Mouse (Mus musculus) adipocyte (in vitro differentiated cells): ENCODE data around the gene Gramd1c.
A peak's percentile ranks its signal among the peaks of the same experiment; 100 is the strongest.

Source experiments
- DNase-seq: peaks from one replicate; pipeline ENCODE4 v3.0.0-alpha.2; 2016; ENCODE audit warnings: low spot score

Gramd1c gene

GRCm38 (mm10) chr16:43958038-43958437 is 105.1 kb downstream of the Gramd1c start:
- DNase-seq: no peak

- no peak for DNase-seq
These were observed 108.2 kb downstream of the Gramd1c start for GRCm38 (mm10) chr16:43954913-43955312.

GRCm38 (mm10) chr16:43951591-43951990 is 111.6 kb downstream of the Gramd1c start:
- no peak for DNase-seq

GRCm38 (mm10) chr16:43945869-43946268 is 117.3 kb downstream of the Gramd1c start:
- DNase-seq: peak; percentile 4

GRCm38 (mm10) chr16:43945351-43945750 is 117.8 kb downstream of the Gramd1c start:
- DNase-seq: no peak

GRCm38 (mm10) chr16:43940846-43941245 is 122.3 kb downstream of the Gramd1c start:
- peak; percentile 63 for DNase-seq

- no peak for DNase-seq
These were observed 127.3 kb downstream of the Gramd1c start for GRCm38 (mm10) chr16:43935892-43936291.

- DNase-seq: no peak
These were observed 127.8 kb downstream of the Gramd1c start for GRCm38 (mm10) chr16:43935367-43935766.

GRCm38 (mm10) chr16:43934856-43935255 is 128.3 kb downstream of the Gramd1c start:
- no peak for DNase-seq

- no peak for DNase-seq
These were observed 130.1 kb downstream of the Gramd1c start for GRCm38 (mm10) chr16:43933041-43933440.

- no peak for DNase-seq
These were observed 130.8 kb downstream of the Gramd1c start for GRCm38 (mm10) chr16:43932319-43932718.

GRCm38 (mm10) chr16:43931502-43931901 is 131.6 kb downstream of the Gramd1c start:
- no peak for DNase-seq

- no peak for DNase-seq
These were observed 132.6 kb downstream of the Gramd1c start for GRCm38 (mm10) chr16:43930577-43930976.
